Mouse (Mus musculus) small intestine, adult 2 months (tissue): ENCODE results near the gene Tspyl2. TPM values are rescaled to one million over a fixed set of nuclear protein-coding genes. Genes with fewer than 3 reads are reported as not detected.
"Not testable (repeated sequence)": the region's sequence is repeated elsewhere in the genome, so short reads cannot be mapped to it uniquely, and the experiment has no call there.

Experiments
- H3K27ac ChIP-seq: fragments of 200-500 bp; 2 replicates; pipeline ENCODE4 v1.5.1; 2012; ENCODE audit warnings: low read depth, low read length, control low read depth, inconsistent platforms; ENCODE audit not compliant: insufficient read depth
- H3K27me3 ChIP-seq: fragments of 200-500 bp; 2 replicates; pipeline ENCODE4 v1.6.1; 2012; ENCODE audit warnings: mild to moderate bottlenecking, moderate library complexity, low read length, inconsistent platforms; ENCODE audit not compliant: control insufficient read depth, insufficient read depth
- H3K36me3 ChIP-seq: fragments of 200-500 bp; 2 replicates; pipeline ENCODE4 v1.6.1; 2012; ENCODE audit warnings: mild to moderate bottlenecking, low read length, control low read depth, inconsistent platforms; ENCODE audit not compliant: control insufficient read depth, insufficient read depth
- H3K4me1 ChIP-seq: fragments of 200-500 bp; 2 replicates; pipeline ENCODE4 v1.6.1; 2012; ENCODE audit warnings: low read length, inconsistent platforms, mixed read lengths; ENCODE audit not compliant: control insufficient read depth, insufficient read depth, insufficient read length
- H3K4me3 ChIP-seq: fragments of 200-500 bp; 2 replicates; pipeline ENCODE4 v1.5.1; 2012; ENCODE audit warnings: low read depth, mild to moderate bottlenecking, control low read depth, inconsistent platforms, low read length, moderate library complexity
- CTCF ChIP-seq: fragments of 200-500 bp; IDR thresholded peaks from 2 replicates; pipeline ENCODE4 v1.5.1; 2012; ENCODE audit warnings: low read depth, mild to moderate bottlenecking, control low read depth, inconsistent platforms, low read length, moderate library complexity, mixed read lengths; ENCODE audit not compliant: insufficient replicate concordance, insufficient read length; ENCODE audit errors: extremely low read depth
- POLR2A ChIP-seq: fragments of 200-500 bp; IDR thresholded peaks from 2 replicates; pipeline ENCODE4 v1.6.1; 2012; ENCODE audit warnings: low read depth, mild to moderate bottlenecking, control low read depth, inconsistent platforms, low read length, moderate library complexity
- WGBS: fragments of 180-500 bp; shearing (Covaris S2); methylation state at CpG from one replicate; pipeline ENCODE4 v1.1.7; 2018; 5-methylcytosine and 5-hydroxymethylcytosine counted together
- polyA plus RNA-seq: library from polyadenylated mRNA; depleted of rRNA; stranded (reverse); fragments of >200 nt; gene quantifications from 2 replicates; pipeline ENCODE4 v1.2.3, GENCODE M21; 2012

Tspyl2 gene
- polyA plus RNA-seq, 1 experiment: 8.2 TPM

DNA sequence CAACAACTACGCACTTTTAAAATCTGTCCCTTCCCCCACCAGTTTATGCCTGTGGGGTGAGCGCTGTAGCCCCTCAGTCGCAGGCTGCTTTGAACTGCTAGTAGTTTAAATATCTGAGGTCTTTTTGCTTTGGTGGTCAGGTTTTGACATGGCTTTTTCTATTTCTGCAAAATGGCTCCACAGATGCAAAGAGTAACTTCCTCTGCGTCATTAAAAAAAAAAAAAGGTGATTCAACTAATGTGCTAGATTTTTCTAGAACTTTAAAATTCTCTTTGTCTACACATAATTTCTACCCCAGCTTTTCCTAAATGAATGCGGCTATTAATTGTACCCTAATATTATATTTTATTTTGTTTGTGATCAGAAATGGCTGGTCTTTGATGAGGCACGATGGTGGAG lies 678 bp upstream of the Tspyl2 start:
- 25% methylated on average over 6 of the region's 6 CpGs for WGBS

DNA sequence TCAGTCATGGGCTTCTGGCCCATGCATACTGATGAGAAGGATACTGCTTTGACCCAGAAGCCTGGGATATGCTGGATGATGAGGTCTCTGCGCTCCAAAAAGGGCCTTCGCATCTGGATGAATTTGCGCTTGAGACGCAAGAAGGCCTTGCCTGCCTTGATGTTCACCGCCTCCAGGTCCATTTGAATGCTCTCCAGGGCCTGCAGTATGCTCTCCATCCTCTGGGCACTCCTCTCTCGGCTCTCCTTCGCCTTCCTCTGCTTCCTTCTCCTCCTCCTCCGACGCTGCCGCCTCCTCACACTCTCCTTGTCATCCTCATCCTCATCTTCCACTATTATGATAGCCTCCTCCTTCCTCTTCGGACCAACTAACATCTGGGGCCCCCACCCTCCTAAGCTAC lies 729 bp downstream of the Tspyl2 start:
- Histone ChIP-seq H3K4me3 (peak overlapping the region; percentile 74), H3K27me3 (no peaks in the 10 kb centered on the region), H3K27ac (no peak overlapping the region), H3K36me3 (no peaks in the 10 kb centered on the region), H3K4me1 (0 out of 2 replicates have a peak, but pooled peaks cover 3% of the 10 kb centered on the region)
- TF ChIP-seq CTCF: no peak
- WGBS: 36% methylated on average over 11 of the region's 11 CpGs

More for the DNA sequence above, 678 bp upstream of the Tspyl2 start:
- Histone ChIP-seq H3K27me3 (no peaks in the 10 kb centered on the region), H3K4me1 (0 out of 2 replicates have a peak, but pooled peaks cover 3% of the 10 kb centered on the region), H3K36me3 (no peaks in the 10 kb centered on the region), H3K27ac (peak overlapping the region; percentile 54), H3K4me3 (peak overlapping the region; percentile 74)
- TF ChIP-seq CTCF (no peak), POLR2A (no peak)

DNA sequence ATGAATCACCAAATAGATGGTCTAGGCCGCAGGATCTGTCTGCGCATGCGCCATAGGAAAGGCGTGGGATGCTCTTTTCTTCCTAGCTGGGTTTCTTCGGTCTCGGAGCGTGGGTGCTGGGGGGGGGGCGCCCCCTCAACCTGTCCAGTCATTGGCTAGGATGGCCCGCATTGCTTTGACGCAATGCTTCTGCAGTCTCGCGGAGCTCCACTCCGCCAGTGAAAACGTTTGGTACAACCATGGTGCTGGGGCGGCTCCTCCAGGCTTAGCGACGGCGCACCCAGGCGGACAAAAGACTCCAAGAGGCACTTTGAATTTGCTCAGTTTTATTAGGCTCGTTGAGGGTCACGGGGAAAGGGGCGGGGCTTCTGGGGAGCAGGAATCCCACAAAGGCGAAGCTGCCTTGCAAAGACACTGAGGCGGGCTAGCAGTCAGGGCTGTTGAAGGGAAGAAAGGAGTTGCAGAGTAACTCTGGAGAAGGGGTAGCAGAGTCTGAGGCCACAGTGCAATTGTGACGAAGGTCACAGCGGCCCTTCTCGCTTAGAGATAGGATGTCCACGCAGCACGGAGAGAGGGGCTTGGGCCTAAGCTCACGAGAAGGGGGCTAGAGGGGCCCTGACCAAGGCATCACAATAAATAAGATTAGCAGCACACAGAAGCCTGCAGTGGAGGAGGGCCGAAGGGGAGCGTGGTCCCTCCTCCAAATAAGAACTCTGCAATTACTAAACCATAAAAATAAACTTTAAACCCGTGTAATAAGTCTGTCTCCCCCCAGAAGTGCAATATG lies 5.5 kb downstream of the Tspyl2 start:
- peak overlapping the region; percentile 75 for H3K27ac ChIP-seq
- TF ChIP-seq POLR2A (no peak), CTCF (no peak)
- H3K36me3 ChIP-seq: no peaks in the 10 kb centered on the region
- H3K27me3 ChIP-seq: no peaks in the 10 kb centered on the region
- WGBS: 13% methylated on average over 33 of the region's 33 CpGs
- 0 out of 2 replicates have a peak, but pooled peaks cover 3% of the 10 kb centered on the region for H3K4me1 ChIP-seq
- H3K4me3 ChIP-seq: peak overlapping the region; percentile 59

DNA sequence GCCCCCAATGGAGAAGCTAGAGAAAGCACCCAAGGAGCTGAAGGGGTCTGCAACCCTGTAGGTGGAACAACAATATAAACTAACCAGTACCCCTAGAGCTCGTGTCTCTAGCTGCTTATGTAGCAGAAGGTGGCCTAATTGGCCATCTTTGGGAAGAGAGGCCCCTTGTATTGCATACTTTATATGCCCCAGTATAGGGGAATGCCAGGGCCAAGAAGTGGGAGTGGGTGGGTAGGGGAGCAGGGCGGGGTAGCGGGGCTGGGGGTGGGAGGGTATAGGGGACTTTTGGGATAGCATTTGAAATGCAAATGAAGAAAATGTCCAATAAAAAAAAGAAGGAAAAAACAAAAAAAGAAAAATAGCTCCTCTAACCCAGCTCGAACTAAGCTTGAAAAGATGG lies 6.1 kb downstream of the Tspyl2 start:
- WGBS: 52% methylated on average over 4 of the region's 4 CpGs
- not testable (repeated sequence) for H3K4me3 ChIP-seq

DNA sequence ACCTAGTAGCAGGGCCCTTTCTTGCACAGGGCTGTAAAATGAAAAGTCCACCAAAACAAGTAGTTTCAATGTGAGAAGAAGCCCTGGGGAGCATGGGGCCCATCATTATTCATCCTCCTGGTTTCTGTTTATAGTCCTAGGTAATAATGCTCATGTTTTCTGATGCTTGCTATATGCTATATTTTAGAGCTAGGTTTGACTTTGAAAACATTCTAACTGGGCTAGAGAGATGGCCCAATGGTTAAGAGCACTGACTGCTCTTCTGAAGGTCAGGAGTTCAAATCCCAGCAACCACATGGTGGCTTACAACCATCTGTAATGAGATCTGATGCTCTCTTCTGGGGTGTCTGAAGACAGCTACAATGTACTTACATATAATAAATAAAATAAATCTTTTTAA lies 12.8 kb downstream of the Tspyl2 start:
- not testable (repeated sequence) for H3K4me3 ChIP-seq, H3K4me1 ChIP-seq, H3K27ac ChIP-seq, H3K27me3 ChIP-seq, H3K36me3 ChIP-seq

More for the DNA sequence above, 6.1 kb downstream of the Tspyl2 start:
- H3K27ac ChIP-seq, H3K36me3 ChIP-seq, H3K27me3 ChIP-seq, H3K4me1 ChIP-seq: not testable (repeated sequence)

DNA sequence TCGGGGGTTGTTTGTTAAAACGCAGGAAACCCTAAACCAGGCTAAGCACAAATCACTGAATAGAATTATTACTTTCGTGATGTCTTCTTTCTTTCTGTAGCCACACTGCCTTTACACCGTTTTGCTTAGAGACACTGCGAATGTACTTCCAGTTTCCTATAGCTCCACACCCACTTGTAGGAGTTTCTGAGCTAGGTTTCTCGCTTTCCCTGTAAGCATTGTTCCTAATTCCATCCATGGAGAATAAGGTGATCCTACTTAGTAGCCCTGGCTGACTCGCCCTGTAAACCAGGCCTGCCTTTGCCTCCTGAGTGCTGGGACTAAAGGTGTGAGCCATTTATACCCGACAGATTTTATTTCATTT lies 14.6 kb downstream of the Tspyl2 start:
- Histone ChIP-seq H3K4me3 (peak overlapping the region; percentile 93; the same call in 1 of the 2 replicates), H3K27ac (0 out of 2 replicates have a peak overlapping the region, but pooled peaks have one; percentile 10), H3K4me1 (no peaks in the 10 kb centered on the region), H3K36me3 (no peaks in the 10 kb centered on the region), H3K27me3 (no peaks in the 10 kb centered on the region)
- TF ChIP-seq POLR2A (no peak), CTCF (no peak)
- 12% methylated on average over 8 of the region's 8 CpGs for WGBS

DNA sequence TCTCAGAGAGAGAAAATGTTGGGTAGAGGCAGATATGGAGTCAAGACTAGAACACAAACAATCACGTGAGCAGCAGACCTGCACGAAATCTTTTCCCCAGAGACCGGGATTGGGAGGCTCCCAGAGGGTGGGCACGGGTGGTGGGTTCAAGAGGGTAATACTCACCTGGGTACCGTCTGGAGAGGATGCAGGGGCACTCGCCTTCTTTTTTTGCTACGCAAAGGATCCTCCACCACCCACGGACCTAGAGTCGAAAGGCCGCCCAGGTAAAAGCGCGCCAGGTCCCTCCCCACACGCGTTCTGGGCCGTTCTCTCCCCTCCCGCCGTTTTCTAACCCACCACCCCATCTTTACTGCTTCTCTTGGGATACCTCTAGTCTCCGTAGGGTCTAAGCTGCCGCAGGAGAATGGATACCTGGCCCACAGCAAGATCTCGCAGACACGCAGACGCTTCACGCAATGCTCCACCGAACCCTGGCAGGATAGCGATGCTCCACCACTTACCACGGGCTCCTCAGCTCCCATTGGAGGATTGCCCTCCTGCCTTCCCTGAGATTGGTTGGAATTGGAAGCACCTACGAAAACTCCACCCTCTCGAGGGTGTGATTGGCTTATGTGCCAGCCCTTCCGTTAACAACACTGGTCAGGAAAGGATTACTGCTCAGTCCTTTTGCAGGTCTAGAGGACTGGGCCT lies 15.1 kb downstream of the Tspyl2 start, which contains the start of gene Kantr:
TSS of gene Kantr (minus strand) at position 500 of the 693 bp plus-strand sequence.
- H3K36me3 ChIP-seq: no peaks in the 10 kb centered on the region
- WGBS: 12% methylated on average over 29 of the region's 29 CpGs
- TF ChIP-seq POLR2A (no peak), CTCF (no peak)
- H3K4me3 ChIP-seq: peak within 1 kb of the TSS; percentile 93
- no peaks in the 10 kb centered on the region for H3K4me1 ChIP-seq
- H3K27ac ChIP-seq: 0 out of 2 replicates have a peak within 1 kb of the TSS, but pooled peaks have one; percentile 10
- H3K27me3 ChIP-seq: no peaks in the 10 kb centered on the region
